Mouse (Mus musculus): ENCODE data around the gene Fem1b.
"Not testable (repeated sequence)": the region's sequence is repeated elsewhere in the genome, so short reads cannot be mapped to it uniquely, and the experiment has no call there.

Gene Fem1b

DNA sequence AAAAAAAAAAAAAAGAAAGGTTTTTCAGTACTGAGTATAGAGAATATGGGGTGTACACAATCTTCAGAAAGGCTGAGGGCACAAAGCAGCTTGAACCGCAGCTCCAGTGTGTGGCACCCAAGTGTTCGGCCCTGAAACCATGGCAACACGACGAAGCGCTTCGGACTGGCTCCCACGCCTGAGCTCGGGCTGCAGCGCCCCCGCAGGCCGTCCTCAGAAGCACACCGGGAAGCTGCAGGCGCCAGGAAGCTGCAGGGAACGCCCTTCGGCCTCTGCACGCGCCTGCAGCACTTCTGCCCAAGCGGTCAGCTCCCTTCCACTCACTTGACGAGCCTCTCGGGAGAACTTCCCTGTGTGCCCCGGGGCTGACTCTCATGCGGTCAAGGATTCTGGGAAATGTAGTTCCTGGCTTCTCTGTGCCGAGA lies 16.9 kb upstream of the Fem1b start:
- intact Hi-C loops (cut with DNase I) = no loop called here

DNA sequence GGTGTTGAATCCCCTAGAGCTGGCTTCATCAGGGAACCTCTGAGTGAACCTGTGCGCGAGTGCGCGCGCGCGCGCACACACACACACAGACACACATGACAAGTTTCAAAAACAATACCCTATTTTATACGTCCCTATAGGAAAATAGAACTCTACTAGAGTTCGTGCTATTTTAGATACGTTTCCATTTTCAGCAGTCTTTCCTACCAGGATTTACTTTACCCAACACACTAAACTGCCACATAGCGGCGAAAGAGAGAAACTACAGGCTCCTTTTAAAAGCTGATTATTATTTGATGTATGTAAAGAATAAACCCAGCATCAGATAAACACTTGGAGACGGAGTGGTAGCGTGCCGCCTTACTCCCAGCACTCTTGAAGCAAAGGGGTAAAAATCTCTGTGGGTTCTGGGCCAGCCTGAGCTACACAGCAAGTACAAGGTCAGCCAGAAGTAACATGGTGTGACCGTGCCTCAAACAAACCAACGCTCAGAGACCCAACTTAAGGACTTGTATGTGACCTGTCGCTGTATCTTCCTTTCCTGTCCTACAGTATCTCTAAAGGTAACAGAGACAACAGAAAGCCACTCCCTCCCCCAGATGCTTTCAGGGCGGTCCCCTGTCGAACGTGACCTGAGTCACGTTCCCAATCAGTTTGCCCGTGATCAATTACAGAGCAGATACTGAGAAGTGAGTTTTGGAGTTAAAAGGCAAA lies 16.4 kb upstream of the Fem1b start:
- intact Hi-C loops (cut with DNase I) = no loop called here

DNA sequence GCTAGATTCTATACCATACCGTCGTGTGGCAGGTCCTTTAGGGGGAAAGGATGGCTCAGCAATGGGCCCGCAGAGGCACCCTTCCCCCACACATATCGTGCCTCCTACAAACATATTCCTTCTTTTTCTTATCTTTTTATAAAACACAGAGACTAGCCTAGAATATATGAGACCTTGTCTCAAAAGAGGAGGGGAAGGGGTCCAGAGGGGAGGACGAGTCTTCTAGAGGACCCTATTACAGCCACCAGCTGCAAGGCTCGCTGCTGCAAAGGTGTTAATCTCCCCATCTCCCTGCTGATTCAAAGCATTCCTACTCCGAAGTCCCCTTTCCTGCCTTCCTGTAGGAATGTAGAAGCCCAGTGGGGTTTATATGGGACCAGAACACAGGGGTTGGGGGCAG lies 14.7 kb upstream of the Fem1b start:
- intact Hi-C loops (cut with DNase I) = no loop called here

DNA sequence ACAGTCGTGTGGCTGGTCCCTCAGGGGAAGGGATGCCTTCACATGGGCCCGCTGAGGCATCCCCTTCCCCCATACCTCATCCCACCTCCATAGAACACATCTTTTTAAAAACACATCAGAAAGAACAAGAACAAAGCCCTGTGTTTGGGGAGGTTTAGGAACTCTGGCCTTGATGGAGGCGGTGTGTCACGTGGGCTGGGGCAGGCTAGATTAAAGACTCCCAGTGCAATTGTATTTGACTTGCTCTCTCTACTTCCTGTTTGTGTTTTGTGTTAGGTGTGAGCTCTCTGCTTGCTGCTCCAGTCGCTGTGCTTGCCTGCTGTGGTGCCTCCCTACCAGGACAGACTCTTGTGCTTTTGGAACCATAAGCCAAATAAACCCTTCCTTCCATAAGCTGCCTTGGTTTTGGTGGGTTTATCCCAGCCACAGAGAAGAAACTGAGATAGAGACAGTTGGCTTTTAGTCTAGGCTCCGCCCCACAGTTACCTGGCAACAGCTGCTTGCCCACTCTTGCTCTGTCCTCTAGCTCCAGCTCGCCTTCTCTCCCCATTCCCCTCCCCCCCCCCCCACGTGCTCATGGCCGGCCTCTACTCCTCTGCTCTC lies 14.2 kb upstream of the Fem1b start:
- intact Hi-C loops (cut with DNase I) = no loop called here

DNA sequence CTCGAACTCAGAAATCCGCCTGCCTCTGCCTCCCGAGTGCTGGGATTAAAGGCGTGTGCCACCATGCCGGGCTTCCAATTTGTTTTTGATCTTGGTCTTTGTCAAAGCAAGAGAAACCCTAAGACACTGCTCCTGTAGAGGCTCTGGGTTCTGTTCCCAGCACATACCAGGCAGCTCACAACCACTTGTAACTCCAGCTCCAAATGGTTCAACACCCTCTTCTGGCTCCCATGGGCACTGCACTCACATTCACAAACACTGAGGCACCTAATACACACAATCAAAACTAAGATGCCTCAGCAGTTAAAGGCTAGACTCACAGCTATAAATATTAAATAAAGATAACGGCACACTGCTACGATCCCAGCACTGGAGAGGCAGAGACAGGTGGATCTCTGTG lies 10.1 kb upstream of the Fem1b start:
- intact Hi-C loops (cut with DNase I) = no loop called here

DNA sequence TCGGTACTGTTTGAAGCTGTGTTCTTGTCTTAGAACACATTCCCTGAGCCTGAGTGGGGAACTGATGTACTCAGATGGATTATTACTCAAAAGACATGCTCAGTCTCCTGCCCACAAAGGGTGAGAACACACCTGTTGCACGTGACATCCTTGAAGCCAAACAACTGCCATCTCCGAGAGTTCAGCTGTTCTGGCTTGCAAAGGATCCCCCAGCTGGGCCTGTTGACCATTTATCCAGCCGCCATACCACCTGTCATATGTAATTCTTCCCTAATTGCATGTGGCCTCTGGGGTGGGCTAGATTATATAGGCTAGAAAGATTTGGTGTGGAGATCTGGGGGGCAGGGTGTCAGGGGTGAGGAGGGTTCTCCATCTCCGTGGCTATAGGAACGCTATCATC lies 9.1 kb upstream of the Fem1b start:
- intact Hi-C loops (cut with DNase I) = no loop called here

DNA sequence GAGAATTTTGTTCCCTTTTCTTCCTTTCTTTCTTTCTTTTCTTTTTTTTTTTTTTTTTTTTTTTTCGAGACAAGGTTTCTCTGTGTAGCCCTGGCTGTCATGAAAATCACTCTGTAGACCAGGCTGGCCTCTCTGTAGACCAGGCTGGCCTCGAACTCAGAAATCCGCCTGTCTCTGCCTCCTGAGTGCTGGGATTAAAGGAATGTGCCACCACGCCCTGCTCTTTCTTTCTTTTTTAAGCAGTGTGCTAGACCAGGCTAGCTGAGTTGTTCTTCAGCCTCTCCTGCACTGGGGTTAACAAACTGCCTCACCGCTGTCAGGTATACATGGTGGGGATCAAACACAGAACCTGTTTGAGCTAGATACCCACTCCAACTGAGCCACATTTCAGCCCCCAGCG lies 8.2 kb upstream of the Fem1b start:
- intact Hi-C loops (cut with DNase I) = not testable (repeated sequence)

DNA sequence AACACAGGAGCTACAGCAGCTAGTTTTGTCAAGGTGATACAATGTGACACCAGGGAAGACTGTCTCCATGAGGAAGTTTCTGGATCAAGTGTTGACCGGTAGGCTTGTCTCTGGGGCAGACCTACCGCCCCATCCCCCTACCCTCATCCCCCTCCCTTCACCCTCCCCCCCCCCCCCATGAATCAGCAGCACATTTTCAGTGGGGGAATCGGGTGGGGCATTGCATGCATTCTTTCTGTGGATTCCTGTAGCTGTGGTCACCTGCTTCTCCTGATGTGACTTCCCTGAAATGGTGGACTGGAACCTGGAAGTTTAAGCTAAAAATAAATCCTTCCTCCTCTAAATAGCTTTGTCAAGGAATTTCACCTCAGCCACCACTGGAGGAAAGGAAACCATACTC lies 7.8 kb upstream of the Fem1b start:
- intact Hi-C loops (cut with DNase I) = no loop called here

DNA sequence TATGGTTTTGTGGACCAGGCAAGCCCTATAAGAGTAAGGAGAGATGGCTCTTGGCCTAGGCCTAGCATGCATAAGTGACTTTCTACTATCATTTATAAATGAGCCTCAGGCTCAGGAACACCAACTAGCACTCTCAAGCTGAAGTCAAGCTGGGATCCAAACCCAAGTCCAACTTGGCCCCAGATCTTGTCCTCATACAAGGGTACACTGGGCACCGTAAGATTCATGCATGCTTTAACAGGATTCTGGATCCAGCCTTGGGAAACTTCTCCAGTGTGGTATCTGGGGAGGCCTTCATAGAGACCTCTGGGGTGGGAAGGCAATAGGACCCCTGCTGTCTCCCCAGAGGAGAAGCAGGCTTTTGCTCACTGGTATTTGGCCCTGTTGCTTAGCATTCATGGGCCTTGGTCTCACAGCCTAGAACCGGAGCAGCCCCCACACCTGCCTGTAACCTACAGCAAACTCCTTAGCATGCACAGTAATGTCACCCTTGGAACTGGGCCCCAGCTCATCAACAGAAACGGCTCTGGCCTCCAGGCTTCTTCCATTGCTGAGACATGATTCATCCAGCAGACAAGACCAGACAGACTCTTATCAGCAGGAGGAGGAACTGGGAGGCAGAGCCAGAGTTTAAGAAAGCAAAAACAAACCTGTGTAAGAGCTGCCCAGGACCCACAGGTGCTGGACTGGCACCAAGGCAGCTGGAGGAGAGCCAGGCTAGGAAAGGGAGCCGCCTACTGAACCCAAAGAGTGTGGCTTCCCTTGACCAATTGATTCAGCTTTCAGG lies 6.3 kb upstream of the Fem1b start:
- intact Hi-C loops (cut with DNase I) = no loop called here

DNA sequence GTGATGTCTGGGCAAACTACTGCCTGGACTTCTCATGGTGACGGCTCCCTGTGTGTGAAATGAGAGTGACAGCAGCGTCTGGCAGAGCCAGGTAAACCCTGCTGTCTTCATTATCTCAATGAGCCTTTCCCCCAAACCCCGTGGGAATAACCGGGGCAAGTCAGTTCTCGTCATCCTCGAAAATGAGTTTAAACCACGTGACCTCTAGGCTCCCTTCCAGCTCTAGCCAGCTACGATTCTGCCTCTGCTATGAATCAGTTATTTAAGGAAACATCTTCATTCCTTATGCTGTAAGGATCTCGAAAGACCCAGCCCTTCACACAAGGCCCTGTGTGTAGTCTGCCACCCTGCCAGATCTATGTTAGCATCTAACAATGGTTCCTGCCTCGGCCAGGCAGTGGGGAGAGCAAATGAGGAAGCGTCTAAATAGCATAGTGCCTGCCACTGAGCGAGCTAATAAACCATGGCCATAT lies 5.4 kb upstream of the Fem1b start:
- intact Hi-C loops (cut with DNase I) = no loop called here

DNA sequence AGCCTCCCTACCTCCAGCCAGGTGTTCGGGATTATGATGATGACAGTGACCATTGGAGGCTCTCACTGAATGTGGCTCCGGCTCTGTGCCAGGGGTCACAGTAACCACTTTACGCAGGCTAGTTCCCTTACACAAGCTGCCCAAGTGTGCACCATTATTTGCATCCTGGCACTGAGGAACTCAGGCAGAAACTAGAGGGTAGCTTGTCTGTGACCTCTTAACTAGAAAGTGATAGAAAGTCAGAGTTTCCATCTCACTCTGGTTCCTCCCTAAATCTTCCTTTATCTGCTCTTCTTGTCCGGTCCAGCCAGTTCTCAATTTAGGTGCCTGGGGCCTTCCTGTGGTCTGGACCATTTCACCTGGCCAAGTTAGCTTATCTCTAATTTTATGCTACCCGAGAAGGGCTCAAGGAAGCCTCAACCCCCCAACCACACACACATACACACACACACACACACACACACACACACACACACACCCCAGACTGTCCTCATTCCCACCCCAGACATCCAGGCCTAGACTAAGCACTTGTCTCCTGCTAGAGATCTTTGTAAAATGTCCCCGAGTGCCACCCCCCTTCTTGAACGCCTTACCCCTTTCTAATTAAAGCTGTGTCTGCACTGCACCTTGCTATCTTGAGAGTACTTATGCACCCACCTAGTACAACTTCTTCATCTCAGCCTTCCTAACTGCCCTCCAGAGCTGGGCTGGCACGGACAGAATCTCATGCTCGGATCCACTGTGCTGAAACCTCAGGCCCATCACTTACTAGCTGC lies 4.8 kb upstream of the Fem1b start:
- intact Hi-C loops (cut with DNase I) = no loop called here

DNA sequence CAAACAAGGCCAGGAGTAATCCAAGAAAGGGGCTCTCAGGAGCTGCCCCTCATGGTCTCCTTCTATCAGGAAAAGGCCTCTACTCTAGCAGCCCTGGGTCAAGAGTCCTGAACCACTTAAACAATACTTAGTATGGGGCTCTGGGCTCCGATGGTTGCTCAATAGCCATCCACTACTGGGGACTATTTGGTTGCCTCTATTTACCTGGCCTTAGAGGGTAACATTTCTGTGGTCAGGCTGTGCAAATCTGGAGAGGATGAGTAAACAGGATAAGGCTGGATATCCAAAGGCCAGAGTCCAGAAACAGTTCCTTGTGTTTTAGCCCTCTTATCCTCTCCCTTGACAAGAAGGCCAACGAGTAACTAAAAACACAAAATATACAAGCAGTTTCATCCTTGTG lies 3.0 kb upstream of the Fem1b start:
- intact Hi-C loops (cut with DNase I) = no loop called here

DNA sequence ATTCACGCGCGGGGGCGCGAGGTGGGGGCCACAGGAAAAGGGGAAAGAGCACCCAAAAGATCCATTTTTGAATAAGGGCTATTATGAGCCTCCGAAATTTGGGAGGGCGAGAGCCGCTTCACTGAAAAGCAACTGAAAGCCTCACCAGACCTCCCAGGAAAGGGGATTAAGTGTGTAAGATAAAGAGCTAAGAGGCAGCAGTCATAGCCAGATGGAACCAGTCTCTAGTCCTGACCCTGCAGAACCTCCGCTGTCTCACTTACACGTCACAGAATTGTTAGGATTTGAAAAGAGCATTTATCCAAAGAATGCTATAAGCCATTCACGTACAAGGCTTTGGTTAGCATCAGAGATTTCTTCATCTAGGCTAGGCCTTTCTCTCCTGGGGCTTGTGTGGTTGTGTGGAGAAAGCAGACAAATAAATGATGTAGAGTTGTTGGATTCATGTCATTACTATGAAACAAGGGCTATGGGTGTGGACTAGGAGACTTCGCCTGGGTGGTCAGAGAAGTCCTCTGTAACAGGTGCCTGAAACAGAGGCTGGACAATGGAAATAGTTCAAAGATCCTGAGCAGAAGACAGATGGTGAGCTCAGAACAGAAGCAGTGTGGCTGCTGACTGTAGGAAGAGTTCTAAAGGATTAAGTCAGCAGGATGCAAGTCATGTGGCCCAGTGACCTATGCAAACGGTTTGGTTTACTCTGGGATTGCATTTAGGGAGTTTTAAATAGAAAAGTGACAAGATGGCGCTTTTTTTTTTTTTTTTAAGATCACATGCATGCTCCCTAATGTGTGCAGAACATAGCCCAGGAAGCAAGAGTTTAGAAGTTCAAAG lies 699 bp upstream of the Fem1b start:
- intact Hi-C loops (cut with DNase I) = no loop called here

DNA sequence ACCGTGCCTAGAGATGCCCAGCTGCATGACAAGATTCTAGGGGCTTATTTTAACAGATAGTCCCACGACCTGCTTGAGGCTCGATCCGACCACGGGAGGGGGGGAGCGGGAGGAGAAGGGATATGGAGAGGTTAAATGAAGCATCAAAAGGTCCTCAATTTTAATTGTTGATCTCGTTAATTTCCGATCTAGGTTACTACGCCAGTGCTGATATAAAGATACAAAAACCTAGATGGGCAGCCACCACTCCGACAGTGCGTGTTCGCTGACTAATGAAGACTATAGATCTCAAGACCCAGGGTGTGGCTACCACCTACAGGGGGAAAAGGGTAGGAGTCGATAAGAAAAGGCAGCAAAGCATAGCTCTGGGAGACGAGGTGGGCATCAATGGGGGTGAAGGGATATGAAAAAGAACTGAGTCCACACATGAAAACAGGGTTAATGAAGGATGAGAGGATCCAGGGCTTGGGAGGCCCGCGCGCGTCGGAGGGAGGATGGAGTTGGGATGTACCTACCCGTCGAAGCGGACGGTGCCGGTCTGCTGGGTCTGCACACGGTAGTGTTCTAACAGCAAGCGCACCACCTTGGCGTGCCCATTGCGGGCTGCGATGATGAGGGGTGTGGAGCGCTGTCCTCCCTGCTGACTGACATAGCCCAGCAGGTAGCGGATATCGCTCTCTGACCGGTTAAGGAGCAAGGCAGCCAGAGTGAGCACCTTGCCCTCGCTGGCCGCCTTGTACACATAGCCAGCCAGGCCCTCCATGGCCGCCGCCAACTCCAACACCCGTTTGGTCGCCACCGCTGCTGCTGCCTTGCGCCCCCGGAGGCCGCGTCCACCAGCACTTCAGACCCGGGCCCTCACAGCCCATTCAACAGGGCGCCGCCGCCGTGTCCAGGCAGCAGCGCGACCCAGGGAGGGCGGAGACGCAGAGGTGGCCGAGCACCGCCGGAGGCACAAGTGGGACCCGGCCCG lies 905 bp downstream of the Fem1b start:
- intact Hi-C loops (cut with DNase I) = no loop called here

DNA sequence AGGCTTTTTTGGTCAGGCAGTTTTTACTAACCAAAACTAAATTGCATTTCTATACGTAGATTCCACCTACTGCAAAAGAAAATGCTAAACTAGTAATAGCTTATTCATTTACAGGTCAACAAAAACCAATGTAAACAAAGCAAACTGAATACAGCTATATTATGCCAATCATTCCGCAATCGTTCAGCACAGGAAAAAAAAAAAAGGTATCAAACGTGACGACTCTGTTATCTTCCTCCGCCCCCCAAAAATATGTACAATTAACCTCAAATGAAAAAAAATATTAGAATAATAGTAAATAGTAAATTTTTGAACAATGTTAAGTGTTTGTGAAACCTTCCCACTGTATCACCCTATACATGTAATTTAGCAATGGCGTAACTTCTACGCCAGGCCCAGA lies 1.6 kb downstream of the Fem1b start:
- intact Hi-C loops (cut with DNase I) = no loop called here

DNA sequence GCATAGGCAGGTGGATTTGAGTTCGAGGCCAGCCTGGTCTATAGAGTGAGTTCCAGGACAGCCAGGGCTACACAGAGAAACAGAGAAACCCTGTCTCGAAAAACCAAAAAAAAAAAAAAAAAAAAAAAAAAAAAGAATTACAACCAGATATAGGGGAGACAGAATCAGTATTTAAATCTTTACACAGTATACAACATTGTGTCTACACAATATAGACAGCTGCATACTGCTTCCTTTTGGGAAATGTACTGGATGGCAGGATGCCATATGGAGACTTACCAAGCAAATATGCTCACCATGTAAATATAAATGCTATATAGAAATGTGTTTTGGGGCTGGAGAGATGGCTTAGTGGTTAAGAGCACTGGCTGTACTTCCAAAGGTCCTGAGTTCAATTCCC lies 12.5 kb downstream of the Fem1b start:
- intact Hi-C loops (cut with DNase I) = not testable (repeated sequence)

DNA sequence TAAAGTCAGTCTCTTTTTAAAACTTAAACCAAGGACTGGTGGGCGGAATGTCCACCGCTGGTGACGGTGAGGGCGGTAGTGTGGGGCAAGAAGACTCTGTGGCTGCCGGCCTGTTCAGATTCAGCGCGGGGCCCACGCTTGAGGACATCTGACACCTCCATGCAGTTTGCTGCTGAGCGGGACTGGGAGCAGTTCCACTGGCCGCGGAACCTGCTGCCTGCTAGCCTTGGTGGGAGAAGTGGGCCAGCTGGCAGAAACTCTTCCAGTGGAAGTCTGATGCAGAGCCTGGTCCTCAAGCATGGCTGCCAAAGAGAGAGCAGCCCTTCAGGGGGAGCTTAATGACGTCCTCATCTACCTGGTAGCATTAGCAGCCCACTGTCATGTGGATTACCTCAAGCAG lies 21.9 kb downstream of the Fem1b start:
- intact Hi-C loops (cut with DNase I) = no loop called here

DNA sequence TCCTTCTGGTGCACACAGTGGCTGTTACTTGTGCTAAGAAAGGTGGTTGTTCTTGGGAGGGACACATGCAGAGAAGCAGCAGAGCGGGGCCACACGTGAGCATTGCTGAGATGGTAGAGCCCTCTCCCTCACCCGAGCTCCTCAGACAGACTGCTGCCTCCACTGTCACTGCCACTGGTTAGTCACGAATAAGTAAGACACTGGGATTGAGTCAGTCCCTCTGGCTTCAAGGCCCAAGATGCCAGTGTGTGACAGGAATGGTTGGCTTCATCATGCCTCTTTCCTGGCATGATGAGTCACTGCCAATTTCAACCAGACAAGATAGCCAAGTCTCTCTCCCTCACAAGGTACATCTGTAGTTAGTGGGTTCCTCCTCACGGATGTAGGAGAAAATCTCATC lies 25.0 kb downstream of the Fem1b start:
- intact Hi-C loops (cut with DNase I) = no loop called here

DNA sequence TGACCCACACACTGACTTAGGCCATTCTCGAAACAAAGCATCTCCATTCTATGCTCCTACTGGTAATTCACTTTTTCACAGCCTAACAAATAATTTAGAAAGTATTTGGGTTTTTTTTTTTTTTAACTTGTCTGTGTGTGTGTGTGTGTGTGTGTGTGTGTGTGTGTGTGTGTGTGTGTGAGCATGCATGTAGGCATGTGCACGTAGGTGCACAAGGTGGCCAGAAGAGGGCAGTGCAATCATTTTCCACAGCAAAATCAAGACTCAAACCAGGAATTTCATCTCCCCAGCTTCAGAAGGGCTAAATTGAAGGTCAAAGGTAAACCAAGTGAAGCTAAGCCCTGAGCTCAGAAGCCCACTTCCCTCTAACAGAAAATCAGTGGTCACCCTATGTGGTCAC lies 27.5 kb downstream of the Fem1b start:
- intact Hi-C loops (cut with DNase I) = no loop called here

Data from adrenal gland (tissue).